ENCODE assay signal across 8 mouse cellular contexts in the genomic region with DNA sequence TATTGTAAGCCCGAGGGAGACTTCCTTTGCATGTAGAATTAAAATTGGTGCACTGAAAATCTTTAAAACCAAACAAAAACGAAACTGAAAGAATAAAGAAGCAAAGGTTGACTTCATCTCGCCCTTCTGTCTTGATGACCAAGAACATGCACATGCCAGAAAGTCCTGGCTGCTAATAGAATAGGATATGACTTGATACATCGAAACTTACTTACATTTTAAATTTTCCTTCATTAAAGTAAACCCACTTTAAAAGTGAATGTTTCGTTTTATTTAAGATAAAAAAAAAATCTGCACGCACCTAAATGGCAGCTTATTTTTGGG. TPM values are rescaled to one million over a fixed set of nuclear protein-coding genes. Genes with fewer than 3 reads are reported as not detected.
DNase-seq lines count a peak whose midpoint lies in the region; ATAC-seq and TF ChIP-seq lines count a peak whose summit lies in the region.

No protein-coding gene starts in this region.

- H3K36me3 ChIP-seq in heart, embryonic 13.5 days: no peaks in the 10 kb centered on the region
- H3K36me3 ChIP-seq in hindbrain, embryonic 14.5 days (replicated peaks; ENCODE audit: control insufficient read depth, insufficient read depth): no peaks in the 10 kb centered on the region
- H3K36me3 ChIP-seq in macrophage (ENCODE audit: inconsistent target): no peaks in the 10 kb centered on the region

- peak overlapping the region; percentile 75 for H3K9ac ChIP-seq in heart, embryonic 13.5 days
- H3K9ac ChIP-seq in hindbrain, embryonic 14.5 days: peak overlapping the region; percentile 53; the same call in 1 of the 2 replicates

- H3K27me3 ChIP-seq in heart, embryonic 13.5 days (replicated peaks): peaks cover 90% of the 10 kb centered on the region
- H3K27me3 ChIP-seq in hindbrain, embryonic 14.5 days (ENCODE audit: control insufficient read depth, insufficient read depth, low read length): peaks cover 56% of the 10 kb centered on the region

- no peak for DNase-seq in heart, postnatal 10 days
- DNase-seq in hindbrain, embryonic 14.5 days (ENCODE audit: low spot score): no peak
- DNase-seq in gastrocnemius, postnatal 10 days: no peak
- DNase-seq in testis, postnatal 10 days (ENCODE audit: low spot score): no peak

- WGBS in heart, embryonic 13.5 days: 6% methylated on average over 6 of the region's 6 CpGs
- 5% methylated on average over 6 of the region's 6 CpGs for WGBS in hindbrain, embryonic 14.5 days
- 2% methylated on average over 6 of the region's 6 CpGs for WGBS in macrophage (ENCODE audit: missing documents)

- TF ChIP-seq POLR2A in bone marrow macrophage, adult 2 months (IDR thresholded peaks at IDR 0.05; ENCODE audit: borderline replicate concordance, low read depth, low read length): no peak

- H3K27ac ChIP-seq in heart, embryonic 13.5 days (replicated peaks): no peak overlapping the region
- no peak overlapping the region for H3K27ac ChIP-seq in bone marrow macrophage, adult 2 months (ENCODE audit: insufficient read depth, low read depth, low read length)
- no peak overlapping the region for H3K27ac ChIP-seq in hindbrain, embryonic 14.5 days
- no peak overlapping the region for H3K27ac ChIP-seq in macrophage

- H3K4me2 ChIP-seq in heart, embryonic 13.5 days: peak overlapping the region; percentile 89
- peak overlapping the region; percentile 66 for H3K4me2 ChIP-seq in hindbrain, embryonic 14.5 days (replicated peaks)

- ATAC-seq in heart, embryonic 13.5 days (ENCODE audit: extremely low read depth, insufficient number of reproducible peaks, low FRiP score, low TSS enrichment): no peak
- no peak for ATAC-seq in hindbrain, embryonic 14.5 days (ENCODE audit: low FRiP score)
- no peak for ATAC-seq in inflammation-experienced regulatory T-cells, adult 6 months

- H3K4me1 ChIP-seq in heart, embryonic 13.5 days: peaks cover 23% of the 10 kb centered on the region
- H3K4me1 ChIP-seq in bone marrow macrophage, adult 2 months (ENCODE audit: control insufficient read depth, insufficient read depth, low read length): no peaks in the 10 kb centered on the region
- H3K4me1 ChIP-seq in hindbrain, embryonic 14.5 days (replicated peaks; ENCODE audit: control insufficient read depth, insufficient read depth, low read length): peaks cover 4% of the 10 kb centered on the region; the same call in 1 of the 2 replicates

- peak overlapping the region; percentile 46 for H3K4me3 ChIP-seq in heart, embryonic 13.5 days
- peak overlapping the region; percentile 56 for H3K4me3 ChIP-seq in bone marrow macrophage, adult 2 months (ENCODE audit: insufficient read depth, low read length)
- H3K4me3 ChIP-seq in hindbrain, embryonic 14.5 days (replicated peaks; ENCODE audit: low read length): peak overlapping the region; percentile 24
- H3K4me3 ChIP-seq in macrophage (ENCODE audit: inconsistent target): peak overlapping the region; percentile 0; the same call in 1 of the 2 replicates

- intact Hi-C loops in heart, postnatal 10 days (cut with DNase I): no loop called here

- H3K9me3 ChIP-seq in heart, embryonic 13.5 days: no peaks in the 10 kb centered on the region
- no peaks in the 10 kb centered on the region for H3K9me3 ChIP-seq in hindbrain, embryonic 14.5 days (ENCODE audit: control insufficient read depth, low read length)

- H3K79me2 ChIP-seq in macrophage (ENCODE audit: inconsistent target): no peaks in the 10 kb centered on the region

- TF ChIP-seq CTCF in bone marrow macrophage, adult 2 months (IDR thresholded peaks at IDR 0.05; ENCODE audit: low read depth, low read length): no peak

RNA-seq across cellular contexts. Expression of gene Irx2, which starts 3.8 kb away (rescaled TPM):
- 9.3 and 12.6 TPM in 2 replicates for polyA plus RNA-seq in heart, embryonic 13.5 days (2015; fragmentation: Nextera tagmentation; extraction: Ambion mirVana)
- 1 to 10 TPM; 4.3 to 5.8 TPM for total RNA-seq in heart, postnatal 10 days (2021)
- not detected in 2 replicates for polyA plus RNA-seq in bone marrow macrophage, adult 2 months (2012; ENCODE audit: insufficient read depth, insufficient read length, missing spikeins)
- 23.4 and 31.8 TPM in 2 replicates for polyA plus RNA-seq in hindbrain, embryonic 14.5 days (2014; fragmentation: Nextera tagmentation; extraction: Ambion mirVana)
- 1 to 10 TPM in 1 of 26 experiments, not detected in 25; 2.3 TPM for total RNA-seq in macrophage (2018; cell fraction: chromatin; rRNA removed)
- not detected for total RNA-seq in macrophage (2018; cell fraction: cytosol; rRNA removed)
- not detected for total RNA-seq in macrophage (2018; cell fraction: nucleus; rRNA removed)
- polyA plus RNA-seq in macrophage (2018): not detected in 3 replicates
- polyA plus RNA-seq in inflammation-experienced regulatory T-cells, adult 6 months (2017; shearing (Covaris generic)): not detected
- total RNA-seq in gastrocnemius, postnatal 10 days (2021): under 1 TPM in 1 of 2 experiments, not detected in 1; 0.18 TPM

Comparison
In these comparisons a context has a peak if more than half of its experiments do, and no peak if none do; other contexts are left out.
1. H3K4me3 ChIP-seq: peak in every context shown above with its lines; median percentile 56 in bone marrow macrophage, adult 2 months; 46 in heart, embryonic 13.5 days; 24 in hindbrain, embryonic 14.5 days; 0 in macrophage.
2. RNA of gene Irx2, which starts 3.8 kb away (polyA plus RNA-seq): 23.4 to 31.8 TPM in hindbrain, embryonic 14.5 days and 9.3 to 12.6 TPM in heart, embryonic 13.5 days; not detected in bone marrow macrophage, adult 2 months, not detected in macrophage and not detected in inflammation-experienced regulatory T-cells, adult 6 months; every median in the first group is over 10 times any median in the second.